Mouse (Mus musculus): ENCODE results near the gene Gm20605.

- no peak for TF ChIP-seq POLR2A (IDR thresholded peaks at IDR 0.05; ENCODE audit: low read depth, low read length)
- TF ChIP-seq CTCF (conservative IDR thresholded peaks at IDR 0.05; ENCODE audit: insufficient read depth, insufficient read length, low read depth, low read length) = no peak
Observed at GRCm38 (mm10) chr5:137671443-137672240, 42.7 kb downstream of the Gm20605 start.
